Mouse (Mus musculus) heart, embryonic 10.5 days (tissue): Measurements from ENCODE around the gene Tuba8. TPM values are rescaled to one million over a fixed set of nuclear protein-coding genes. Genes with fewer than 3 reads are reported as not detected.

Experiments used
- DNase-seq: peaks from one replicate; pipeline ENCODE4 v3.0.0-alpha.2; 2017; ENCODE audit warnings: low spot score
- H3K27ac ChIP-seq: fragments of 300-500 bp; sonication (generic); 2 replicates; pipeline ENCODE4 v1.5.1; 2016; ENCODE audit warnings: mild to moderate bottlenecking
- H3K27me3 ChIP-seq: fragments of 300-500 bp; sonication (generic); 2 replicates; pipeline ENCODE4 v1.6.1; 2016; ENCODE audit warnings: mild to moderate bottlenecking; ENCODE audit not compliant: poor library complexity, insufficient read depth, severe bottlenecking
- H3K36me3 ChIP-seq: fragments of 300-500 bp; sonication (generic); 2 replicates; pipeline ENCODE4 v1.6.1; 2016; ENCODE audit warnings: mild to moderate bottlenecking, moderate library complexity
- H3K4me1 ChIP-seq: fragments of 300-500 bp; sonication (generic); 2 replicates; pipeline ENCODE4 v1.6.1; 2016; ENCODE audit warnings: mild to moderate bottlenecking
- H3K4me3 ChIP-seq: fragments of 300-500 bp; sonication (generic); 2 replicates; pipeline ENCODE4 v1.5.1; 2016; ENCODE audit warnings: mild to moderate bottlenecking, moderate library complexity
- H3K9me3 ChIP-seq: fragments of 300-500 bp; sonication (generic); 2 replicates; pipeline ENCODE4 v1.6.1; 2016; ENCODE audit warnings: mild to moderate bottlenecking, moderate library complexity
- WGBS: fragments of 180-500 bp; shearing (Covaris S2); methylation state at CpG from one replicate; pipeline ENCODE4 v1.1.7; 2016; 5-methylcytosine and 5-hydroxymethylcytosine counted together
- polyA plus RNA-seq: library from polyadenylated mRNA; unstranded; fragments of >200 nt; fragmentation: Nextera tagmentation; extraction: Ambion mirVana; gene quantifications from 2 replicates; pipeline ENCODE4 v1.2.1, GENCODE M21; 2016

The Tuba8 gene
- polyA plus RNA-seq, 1 experiment from 2014 or later = 2.3 TPM

GRCm38 (mm10) chr6:121251256-121251655 lies 40.8 kb downstream of the Tuba8 start:
- H3K9me3 ChIP-seq = no peaks in the 10 kb centered on the region
- no peaks in the 10 kb centered on the region for H3K36me3 ChIP-seq
- H3K27ac ChIP-seq = no peak overlapping the region
- H3K4me3 ChIP-seq = no peak overlapping the region
- WGBS = 65% methylated on average over 5 of the region's 5 CpGs
- peaks cover 14% of the 10 kb centered on the region for H3K27me3 ChIP-seq
- no peak for DNase-seq
- peaks cover 4% of the 10 kb centered on the region; the same call in 1 of the 2 replicates for H3K4me1 ChIP-seq

- DNase-seq = no peak
- WGBS = 30% methylated on average over 9 of the region's 9 CpGs
These were observed 50.1 kb downstream of the Tuba8 start for GRCm38 (mm10) chr6:121260548-121260947.

GRCm38 (mm10) chr6:121261233-121261632 lies 50.7 kb downstream of the Tuba8 start:
- no peaks in the 10 kb centered on the region for H3K36me3 ChIP-seq
- DNase-seq = no peak
- 0 out of 2 replicates have a peak, but pooled peaks cover 6% of the 10 kb centered on the region for H3K27me3 ChIP-seq
- 74% methylated on average over 8 of the region's 8 CpGs for WGBS
- no peaks in the 10 kb centered on the region for H3K9me3 ChIP-seq
- no peak overlapping the region for H3K27ac ChIP-seq
- H3K4me3 ChIP-seq = no peak overlapping the region
- H3K4me1 ChIP-seq = no peaks in the 10 kb centered on the region

More at GRCm38 (mm10) chr6:121260548-121260947, 50.1 kb downstream of the Tuba8 start:
- no peak overlapping the region for H3K27ac ChIP-seq
- H3K36me3 ChIP-seq = no peaks in the 10 kb centered on the region
- no peak overlapping the region for H3K4me3 ChIP-seq
- peaks cover 4% of the 10 kb centered on the region; the same call in 1 of the 2 replicates for H3K4me1 ChIP-seq
- no peaks in the 10 kb centered on the region for H3K9me3 ChIP-seq
- 0 out of 2 replicates have a peak, but pooled peaks cover 6% of the 10 kb centered on the region for H3K27me3 ChIP-seq

GRCm38 (mm10) chr6:121262004-121262403 lies 51.5 kb downstream of the Tuba8 start:
- H3K27ac ChIP-seq = no peak overlapping the region
- no peaks in the 10 kb centered on the region for H3K36me3 ChIP-seq
- 84% methylated on average over 10 of the region's 10 CpGs for WGBS
- no peaks in the 10 kb centered on the region for H3K4me1 ChIP-seq
- no peak for DNase-seq
- no peaks in the 10 kb centered on the region for H3K9me3 ChIP-seq
- H3K27me3 ChIP-seq = 0 out of 2 replicates have a peak, but pooled peaks cover 6% of the 10 kb centered on the region
- no peak overlapping the region for H3K4me3 ChIP-seq

- no peak for DNase-seq
- H3K27me3 ChIP-seq = 0 out of 2 replicates have a peak, but pooled peaks cover 6% of the 10 kb centered on the region
- no peaks in the 10 kb centered on the region for H3K4me1 ChIP-seq
- H3K4me3 ChIP-seq = no peak overlapping the region
- no peaks in the 10 kb centered on the region for H3K36me3 ChIP-seq
- no peaks in the 10 kb centered on the region for H3K9me3 ChIP-seq
- 84% methylated on average over 11 of the region's 11 CpGs for WGBS
- no peak overlapping the region for H3K27ac ChIP-seq
These were observed 52.0 kb downstream of the Tuba8 start for GRCm38 (mm10) chr6:121262496-121262895.

- H3K36me3 ChIP-seq = no peaks in the 10 kb centered on the region
- H3K4me3 ChIP-seq = no peak overlapping the region
- WGBS = 79% methylated on average over 6 of the region's 6 CpGs
- H3K9me3 ChIP-seq = no peaks in the 10 kb centered on the region
- no peak for DNase-seq
- no peaks in the 10 kb centered on the region for H3K27me3 ChIP-seq
- 0 out of 2 replicates have a peak, but pooled peaks cover 4% of the 10 kb centered on the region for H3K4me1 ChIP-seq
- no peak overlapping the region for H3K27ac ChIP-seq
These were observed 59.7 kb downstream of the Tuba8 start for GRCm38 (mm10) chr6:121270156-121270555.

- H3K36me3 ChIP-seq = no peaks in the 10 kb centered on the region
- DNase-seq = no peak
- 0 out of 2 replicates have a peak, but pooled peaks cover 4% of the 10 kb centered on the region for H3K4me1 ChIP-seq
- H3K27me3 ChIP-seq = no peaks in the 10 kb centered on the region
- 13% methylated on average over 4 of the region's 4 CpGs for WGBS
- no peak overlapping the region for H3K4me3 ChIP-seq
- H3K9me3 ChIP-seq = no peaks in the 10 kb centered on the region
- no peak overlapping the region for H3K27ac ChIP-seq
These were observed 61.2 kb downstream of the Tuba8 start for GRCm38 (mm10) chr6:121271707-121272074.

- WGBS = 15% methylated on average over 17 of the region's 17 CpGs
- no peaks in the 10 kb centered on the region for H3K27me3 ChIP-seq
- H3K36me3 ChIP-seq = no peaks in the 10 kb centered on the region
- DNase-seq = peak; percentile 83
- H3K27ac ChIP-seq = peak overlapping the region; percentile 63; the same call in 1 of the 2 replicates
- H3K4me3 ChIP-seq = peak overlapping the region; percentile 55
- no peaks in the 10 kb centered on the region for H3K9me3 ChIP-seq
- H3K4me1 ChIP-seq = 0 out of 2 replicates have a peak, but pooled peaks cover 4% of the 10 kb centered on the region
These were observed 61.7 kb downstream of the Tuba8 start for GRCm38 (mm10) chr6:121272075-121272800.

- H3K9me3 ChIP-seq = no peaks in the 10 kb centered on the region
- no peak for DNase-seq
- 84% methylated on average over 3 of the region's 3 CpGs for WGBS
- H3K36me3 ChIP-seq = no peaks in the 10 kb centered on the region
- no peak overlapping the region for H3K4me3 ChIP-seq
- H3K27me3 ChIP-seq = no peaks in the 10 kb centered on the region; the same call in 1 of the 2 replicates
- 0 out of 2 replicates have a peak, but pooled peaks cover 4% of the 10 kb centered on the region for H3K4me1 ChIP-seq
- H3K27ac ChIP-seq = no peak overlapping the region
These were observed 63.9 kb downstream of the Tuba8 start for GRCm38 (mm10) chr6:121274356-121274755.

Other genes starting within 250 kb of the Tuba8 start
- gene Mical3, start 79.7 kb upstream of the Tuba8 start, polyA plus RNA-seq = 25.8 and 37.3 TPM in 2 replicates
- gene Pex26, start 27.0 kb upstream of the Tuba8 start, polyA plus RNA-seq = 5.1 and 6.6 TPM in 2 replicates
- 0.62 and 1.5 TPM in 2 replicates for gene Usp18, start 35.2 kb downstream of the Tuba8 start, polyA plus RNA-seq
- 10.9 and 12.2 TPM in 2 replicates for gene Slc6a13, start 89.5 kb downstream of the Tuba8 start, polyA plus RNA-seq
- 0.25 TPM in 1 of 2 replicates, not detected in the other for gene Slc6a12, start 132.4 kb downstream of the Tuba8 start, polyA plus RNA-seq